Mouse (Mus musculus): Measurements from ENCODE around the gene Olfr1200. TPM values are rescaled to one million over a fixed set of nuclear protein-coding genes. Genes with fewer than 3 reads are reported as not detected.

Olfr1200 gene
- polyA plus RNA-seq (2015; fragmentation: Illumina TruSeq; extraction: RNeasy Lipid Tissue Mini Kit (QIAGEN cat#74804); ENCODE audit: insufficient read depth, low replicate concordance): not detected

DNA sequence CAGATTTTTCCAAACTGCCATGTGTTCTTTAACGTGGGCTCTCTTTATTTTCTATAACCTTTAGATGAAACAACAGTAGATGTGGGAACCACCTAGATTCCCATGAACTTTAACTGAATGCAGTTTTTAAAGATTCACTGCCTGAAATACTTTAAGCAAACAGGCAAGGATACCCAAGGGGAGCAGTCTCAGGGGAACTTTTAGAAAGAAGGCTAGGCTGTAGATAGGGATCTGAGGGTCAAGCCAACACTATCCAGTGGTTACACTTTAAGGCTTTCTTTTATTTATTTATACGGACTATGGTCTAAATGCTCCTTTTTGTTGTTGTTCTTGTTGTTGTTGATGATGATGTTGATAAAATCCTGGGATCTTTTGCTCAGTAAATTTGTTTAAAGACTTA lies at the start of gene Olfr1200:
Olfr1200 (minus strand) TSS at position 101 of the 400 bp plus-strand sequence.

DNA sequence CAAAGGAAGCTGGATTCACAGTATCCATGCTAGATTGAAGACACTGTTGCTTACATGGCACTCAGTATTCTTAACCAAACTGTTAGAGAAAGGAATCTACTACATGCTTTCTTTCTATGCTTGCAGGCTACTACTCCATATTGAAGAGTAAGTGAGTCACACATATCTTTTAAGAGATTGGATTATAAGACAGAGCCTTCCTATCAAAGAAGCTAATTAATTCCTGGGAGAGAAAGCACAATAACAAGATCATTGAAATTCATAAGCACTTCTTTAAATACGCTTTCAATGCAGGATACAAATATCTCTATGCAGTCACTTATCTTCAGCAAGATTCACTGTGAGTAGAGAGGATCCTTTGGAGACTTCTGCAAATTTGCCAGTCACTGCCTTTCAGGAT lies 43.9 kb upstream of the Olfr1200 start, which contains the start of gene Olfr1202:
Olfr1202 (plus strand) TSS at position 301 of the 400 bp plus-strand sequence.

DNA sequence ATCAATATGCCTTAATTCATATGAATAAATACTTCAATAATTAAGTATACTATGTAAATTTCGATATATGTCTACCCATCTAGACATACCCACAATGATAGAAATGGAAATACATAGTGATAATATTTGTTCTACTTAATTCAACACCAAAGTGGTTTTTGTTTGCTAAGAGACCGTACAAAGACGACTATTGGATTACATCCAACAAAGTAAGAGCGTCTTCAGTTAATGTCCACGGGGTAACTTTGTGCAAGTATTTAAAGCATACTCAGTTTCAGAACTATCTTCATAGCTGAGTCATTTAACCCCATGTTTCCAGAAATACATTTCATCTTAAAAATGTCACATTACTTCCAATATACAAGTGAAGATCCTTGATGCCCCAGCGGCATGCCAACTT lies 22.4 kb upstream of the Olfr1200 start, which contains the start of gene Olfr1201:
Olfr1201 (plus strand) TSS at position 301 of the 400 bp plus-strand sequence.

DNA sequence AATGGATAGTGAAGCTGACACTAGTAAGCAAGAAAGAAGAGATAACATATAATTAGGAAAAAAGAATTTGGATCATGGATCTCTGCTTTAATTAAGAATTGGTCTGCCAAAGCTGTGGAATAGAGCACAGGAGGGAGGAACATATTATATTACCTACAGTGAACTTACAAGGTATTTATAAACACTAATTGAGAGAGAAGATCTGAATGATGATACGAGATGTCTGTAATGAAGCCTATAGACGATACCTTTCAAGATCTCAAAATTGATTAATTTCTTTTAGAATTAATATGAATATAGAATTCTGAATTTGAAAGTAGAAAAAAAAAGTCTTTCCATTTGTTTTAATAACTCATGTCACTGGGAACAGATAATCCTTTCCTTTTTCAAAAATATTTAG lies 9.9 kb downstream of the Olfr1200 start, which contains the start of gene Olfr1199:
Olfr1199 (minus strand) TSS at position 101 of the 400 bp plus-strand sequence.

DNA sequence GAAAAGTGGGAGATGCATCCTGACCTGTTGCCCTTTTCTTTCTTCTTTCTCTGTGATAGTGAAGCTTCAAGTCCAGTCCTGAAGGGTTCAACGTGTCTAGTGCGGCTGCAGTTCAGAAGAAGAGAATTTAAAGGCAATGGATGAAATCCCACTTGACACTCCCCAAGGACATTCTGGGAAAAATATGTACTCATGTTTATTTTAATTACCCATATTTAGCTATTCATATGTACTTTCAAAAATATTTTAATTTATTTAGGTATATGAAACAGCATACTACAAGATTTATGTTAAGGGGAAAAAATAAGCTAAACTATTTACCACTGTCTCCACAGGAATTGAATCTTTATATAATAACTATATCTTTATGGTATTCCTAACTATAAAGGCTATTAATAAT lies 19.0 kb downstream of the Olfr1200 start, which contains the start of gene Olfr1198:
Olfr1198 (minus strand) TSS at position 101 of the 400 bp plus-strand sequence.

DNA sequence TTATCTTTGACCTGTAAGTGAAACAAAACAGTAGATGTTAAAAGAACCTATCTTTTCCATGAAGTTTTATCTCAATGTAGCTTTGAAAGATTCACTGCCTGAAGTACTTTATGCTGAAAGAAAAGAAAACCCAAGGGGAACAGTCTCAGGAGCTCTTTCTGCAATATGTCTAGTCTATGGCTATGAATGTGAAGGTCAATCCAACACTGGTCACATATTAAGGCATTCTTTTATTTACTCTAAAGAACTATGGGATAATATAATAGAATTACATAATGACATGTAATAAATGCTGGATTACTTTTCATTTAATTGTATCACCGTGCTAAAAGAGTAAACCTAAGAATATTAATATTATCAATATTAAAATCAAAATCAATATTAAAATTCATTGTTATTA lies 38.0 kb downstream of the Olfr1200 start, which contains the start of gene Olfr1197:
Olfr1197 (minus strand) TSS at position 101 of the 400 bp plus-strand sequence.

Other genes starting within 250 kb of the Olfr1200 start
- not detected for gene Olfr1188, start 213.6 kb downstream of the Olfr1200 start, polyA plus RNA-seq (2015; fragmentation: Illumina TruSeq; extraction: RNeasy Lipid Tissue Mini Kit (QIAGEN cat#74804); ENCODE audit: insufficient read depth, low replicate concordance)
- gene Olfr1189, start 184.0 kb downstream of the Olfr1200 start, polyA plus RNA-seq (2015; fragmentation: Illumina TruSeq; extraction: RNeasy Lipid Tissue Mini Kit (QIAGEN cat#74804); ENCODE audit: insufficient read depth, low replicate concordance): not detected
- gene Olfr1191-ps1, start 129.9 kb downstream of the Olfr1200 start, polyA plus RNA-seq (2015; fragmentation: Illumina TruSeq; extraction: RNeasy Lipid Tissue Mini Kit (QIAGEN cat#74804); ENCODE audit: insufficient read depth, low replicate concordance): not detected
- gene Olfr1192-ps1, start 122.0 kb downstream of the Olfr1200 start, polyA plus RNA-seq (2015; fragmentation: Illumina TruSeq; extraction: RNeasy Lipid Tissue Mini Kit (QIAGEN cat#74804); ENCODE audit: insufficient read depth, low replicate concordance): not detected
- gene Olfr1193, start 94.9 kb downstream of the Olfr1200 start, polyA plus RNA-seq (2015; fragmentation: Illumina TruSeq; extraction: RNeasy Lipid Tissue Mini Kit (QIAGEN cat#74804); ENCODE audit: insufficient read depth, low replicate concordance): not detected
- gene Olfr1195, start 81.3 kb downstream of the Olfr1200 start, polyA plus RNA-seq (2015; fragmentation: Illumina TruSeq; extraction: RNeasy Lipid Tissue Mini Kit (QIAGEN cat#74804); ENCODE audit: insufficient read depth, low replicate concordance): not detected
- not detected for gene Olfr1196, start 65.9 kb downstream of the Olfr1200 start, polyA plus RNA-seq (2015; fragmentation: Illumina TruSeq; extraction: RNeasy Lipid Tissue Mini Kit (QIAGEN cat#74804); ENCODE audit: insufficient read depth, low replicate concordance)
- not detected for gene Olfr1197, start 38.1 kb downstream of the Olfr1200 start, polyA plus RNA-seq (2015; fragmentation: Illumina TruSeq; extraction: RNeasy Lipid Tissue Mini Kit (QIAGEN cat#74804); ENCODE audit: insufficient read depth, low replicate concordance)
- not detected for gene Olfr1198, start 19.1 kb downstream of the Olfr1200 start, polyA plus RNA-seq (2015; fragmentation: Illumina TruSeq; extraction: RNeasy Lipid Tissue Mini Kit (QIAGEN cat#74804); ENCODE audit: insufficient read depth, low replicate concordance)
- not detected for gene Olfr1199, start 10.0 kb downstream of the Olfr1200 start, polyA plus RNA-seq (2015; fragmentation: Illumina TruSeq; extraction: RNeasy Lipid Tissue Mini Kit (QIAGEN cat#74804); ENCODE audit: insufficient read depth, low replicate concordance)
- not detected for gene Olfr1201, start 22.5 kb upstream of the Olfr1200 start, polyA plus RNA-seq (2015; fragmentation: Illumina TruSeq; extraction: RNeasy Lipid Tissue Mini Kit (QIAGEN cat#74804); ENCODE audit: insufficient read depth, low replicate concordance)
- gene Olfr1202, start 44.0 kb upstream of the Olfr1200 start, polyA plus RNA-seq (2015; fragmentation: Illumina TruSeq; extraction: RNeasy Lipid Tissue Mini Kit (QIAGEN cat#74804); ENCODE audit: insufficient read depth, low replicate concordance): not detected
- not detected for gene Olfr1205, start 59.2 kb upstream of the Olfr1200 start, polyA plus RNA-seq (2015; fragmentation: Illumina TruSeq; extraction: RNeasy Lipid Tissue Mini Kit (QIAGEN cat#74804); ENCODE audit: insufficient read depth, low replicate concordance)
- gene Olfr1204, start 78.8 kb upstream of the Olfr1200 start, polyA plus RNA-seq (2015; fragmentation: Illumina TruSeq; extraction: RNeasy Lipid Tissue Mini Kit (QIAGEN cat#74804); ENCODE audit: insufficient read depth, low replicate concordance): not detected
- not detected for gene Olfr1206, start 92.7 kb upstream of the Olfr1200 start, polyA plus RNA-seq (2015; fragmentation: Illumina TruSeq; extraction: RNeasy Lipid Tissue Mini Kit (QIAGEN cat#74804); ENCODE audit: insufficient read depth, low replicate concordance)
- gene Olfr1208, start 131.8 kb upstream of the Olfr1200 start, polyA plus RNA-seq (2015; fragmentation: Illumina TruSeq; extraction: RNeasy Lipid Tissue Mini Kit (QIAGEN cat#74804); ENCODE audit: insufficient read depth, low replicate concordance): not detected
- not detected for gene Olfr1209, start 144.7 kb upstream of the Olfr1200 start, polyA plus RNA-seq (2015; fragmentation: Illumina TruSeq; extraction: RNeasy Lipid Tissue Mini Kit (QIAGEN cat#74804); ENCODE audit: insufficient read depth, low replicate concordance)
- gene Olfr1211, start 167.6 kb upstream of the Olfr1200 start, polyA plus RNA-seq (2015; fragmentation: Illumina TruSeq; extraction: RNeasy Lipid Tissue Mini Kit (QIAGEN cat#74804); ENCODE audit: insufficient read depth, low replicate concordance): not detected
- gene Olfr1212, start 183.5 kb upstream of the Olfr1200 start, polyA plus RNA-seq (2015; fragmentation: Illumina TruSeq; extraction: RNeasy Lipid Tissue Mini Kit (QIAGEN cat#74804); ENCODE audit: insufficient read depth, low replicate concordance): not detected
- gene Gm13762, start 209.8 kb upstream of the Olfr1200 start, polyA plus RNA-seq (2015; fragmentation: Illumina TruSeq; extraction: RNeasy Lipid Tissue Mini Kit (QIAGEN cat#74804); ENCODE audit: insufficient read depth, low replicate concordance): not detected
- gene Olfr1214, start 222.2 kb upstream of the Olfr1200 start, polyA plus RNA-seq (2015; fragmentation: Illumina TruSeq; extraction: RNeasy Lipid Tissue Mini Kit (QIAGEN cat#74804); ENCODE audit: insufficient read depth, low replicate concordance): not detected
- not detected for gene Olfr1215, start 236.5 kb upstream of the Olfr1200 start, polyA plus RNA-seq (2015; fragmentation: Illumina TruSeq; extraction: RNeasy Lipid Tissue Mini Kit (QIAGEN cat#74804); ENCODE audit: insufficient read depth, low replicate concordance)
- gene Olfr1216, start 247.9 kb upstream of the Olfr1200 start, polyA plus RNA-seq (2015; fragmentation: Illumina TruSeq; extraction: RNeasy Lipid Tissue Mini Kit (QIAGEN cat#74804); ENCODE audit: insufficient read depth, low replicate concordance): not detected

Data from spleen, adult 10 weeks (tissue).